Mouse (Mus musculus) olfactory bulb, adult 2 months (tissue): ENCODE results near the gene Rptor. TPM values are rescaled to one million over a fixed set of nuclear protein-coding genes. Genes with fewer than 3 reads are reported as not detected.

Experiments
- H3K27ac ChIP-seq: fragments of 200-500 bp; 2 replicates; pipeline ENCODE4 v1.5.1; 2012; ENCODE audit warnings: low read depth, low read length; ENCODE audit not compliant: insufficient read depth
- H3K4me1 ChIP-seq: fragments of 200-500 bp; 2 replicates; pipeline ENCODE4 v1.6.1; 2012; ENCODE audit warnings: low read length; ENCODE audit not compliant: control insufficient read depth, insufficient read depth
- H3K4me3 ChIP-seq: fragments of 200-500 bp; 2 replicates; pipeline ENCODE4 v1.5.1; 2012; ENCODE audit warnings: mild to moderate bottlenecking, low read depth, low read length, moderate library complexity; ENCODE audit not compliant: insufficient read depth
- CTCF ChIP-seq: fragments of 200-500 bp; IDR thresholded peaks from 2 replicates; pipeline ENCODE4 v1.5.1; 2012; ENCODE audit warnings: low read depth, mild to moderate bottlenecking, low read length, moderate library complexity; ENCODE audit not compliant: insufficient read depth
- POLR2A ChIP-seq: fragments of 200-500 bp; IDR thresholded peaks from 2 replicates; pipeline ENCODE4 v1.6.1; 2012; ENCODE audit warnings: mild to moderate bottlenecking, low read depth, low read length, moderate library complexity; ENCODE audit not compliant: insufficient read depth
- WGBS: fragments of 180-500 bp; shearing (Covaris S2); methylation state at CpG from one replicate; pipeline ENCODE4 v1.1.7; 2018; 5-methylcytosine and 5-hydroxymethylcytosine counted together
- polyA plus RNA-seq: library from polyadenylated mRNA; stranded (reverse); fragments of >200 nt; gene quantifications from 2 replicates; pipeline ENCODE4 v1.2.4, GENCODE M21; 2012; ENCODE audit warnings: low replicate concordance; ENCODE audit not compliant: missing spikeins, insufficient read depth, insufficient read length

The Rptor gene
- polyA plus RNA-seq, 1 experiment, result 61.2 TPM

GRCm38 (mm10) chr11:119768511-119768910 lies 165.8 kb downstream of the Rptor start:
- Histone ChIP-seq H3K4me1 (peaks cover 21% of the 10 kb centered on the region), H3K27ac (no peak overlapping the region), H3K4me3 (no peak overlapping the region)
- TF ChIP-seq CTCF, result no peak
- TF ChIP-seq POLR2A, result no peak
- 93% methylated on average over 4 of the region's 4 CpGs for WGBS

GRCm38 (mm10) chr11:119769666-119770065 lies 167.0 kb downstream of the Rptor start:
- WGBS, result 78% methylated on average over 4 of the region's 4 CpGs
- Histone ChIP-seq H3K4me1 (peaks cover 22% of the 10 kb centered on the region), H3K27ac (no peak overlapping the region), H3K4me3 (no peak overlapping the region)
- no peak for TF ChIP-seq CTCF
- TF ChIP-seq POLR2A, result no peak

GRCm38 (mm10) chr11:119770985-119771384 lies 168.3 kb downstream of the Rptor start:
- no peak overlapping the region for H3K27ac ChIP-seq
- TF ChIP-seq POLR2A (no peak), CTCF (no peak)
- WGBS, result 88% methylated on average over 4 of the region's 4 CpGs
- peaks cover 24% of the 10 kb centered on the region for H3K4me1 ChIP-seq
- H3K4me3 ChIP-seq, result no peak overlapping the region

- Histone ChIP-seq H3K27ac (no peak overlapping the region), H3K4me1 (peaks cover 31% of the 10 kb centered on the region), H3K4me3 (no peak overlapping the region)
- no peak for TF ChIP-seq POLR2A
- TF ChIP-seq CTCF, result no peak
- WGBS, result 57% methylated on average over 3 of the region's 3 CpGs
These were observed 170.2 kb downstream of the Rptor start for GRCm38 (mm10) chr11:119772896-119773295.

GRCm38 (mm10) chr11:119775076-119775760 lies 172.5 kb downstream of the Rptor start:
- WGBS, result 40% methylated on average over 5 of the region's 5 CpGs
- Histone ChIP-seq H3K27ac (peak overlapping the region; percentile 90), H3K4me1 (peaks cover 36% of the 10 kb centered on the region), H3K4me3 (no peak overlapping the region)
- TF ChIP-seq POLR2A (no peak), CTCF (no peak)

- TF ChIP-seq CTCF (no peak), POLR2A (no peak)
- H3K4me1 ChIP-seq, result peaks cover 39% of the 10 kb centered on the region
- H3K27ac ChIP-seq, result 0 out of 2 replicates have a peak overlapping the region, but pooled peaks have one; percentile 6
- WGBS, result 22% methylated on average over 3 of the region's 3 CpGs
- H3K4me3 ChIP-seq, result no peak overlapping the region
These were observed 174.5 kb downstream of the Rptor start for GRCm38 (mm10) chr11:119777236-119777635.

GRCm38 (mm10) chr11:119777872-119778271 lies 175.2 kb downstream of the Rptor start:
- Histone ChIP-seq H3K4me3 (no peak overlapping the region), H3K4me1 (peaks cover 33% of the 10 kb centered on the region), H3K27ac (peak overlapping the region; percentile 55; the same call in 1 of the 2 replicates)
- WGBS, result 96% methylated on average over 1 of the region's 1 CpGs
- TF ChIP-seq POLR2A (no peak), CTCF (no peak)

GRCm38 (mm10) chr11:119780290-119780689 lies 177.6 kb downstream of the Rptor start:
- peaks cover 26% of the 10 kb centered on the region for H3K4me1 ChIP-seq
- TF ChIP-seq POLR2A (no peak), CTCF (no peak)
- 88% methylated on average over 8 of the region's 8 CpGs for WGBS

GRCm38 (mm10) chr11:119781165-119781564 lies 178.5 kb downstream of the Rptor start:
- TF ChIP-seq CTCF (no peak), POLR2A (no peak)
- Histone ChIP-seq H3K4me3 (no peak overlapping the region), H3K4me1 (peaks cover 30% of the 10 kb centered on the region), H3K27ac (no peak overlapping the region)
- 94% methylated on average over 2 of the region's 2 CpGs for WGBS

More at GRCm38 (mm10) chr11:119780290-119780689, 177.6 kb downstream of the Rptor start:
- no peak overlapping the region for H3K27ac ChIP-seq
- no peak overlapping the region for H3K4me3 ChIP-seq
